Mouse (Mus musculus) lung, postnatal 0 days (tissue): ENCODE data around the gene Ahr. TPM values are rescaled to one million over a fixed set of nuclear protein-coding genes. Genes with fewer than 3 reads are reported as not detected.

ENCODE experiments used
- ATAC-seq: fragments of 200-750 bp; cut with Nextera tagmentation; 2 replicates; pipeline ENCODE4 v1.8.0; 2017; ENCODE audit warnings: moderate library complexity
- DNase-seq: peaks from one replicate; pipeline ENCODE4 v3.0.0-alpha.2; 2016; ENCODE audit warnings: low spot score
- H3K27ac ChIP-seq: fragments of 300-500 bp; sonication (generic); 2 replicates; pipeline ENCODE4 v1.5.1; 2014; ENCODE audit warnings: antibody characterized with exemption, mild to moderate bottlenecking, low read length, mixed read lengths
- H3K27me3 ChIP-seq: fragments of 300-500 bp; sonication (generic); replicated peaks from 2 replicates; pipeline ENCODE4 v1.6.1; 2014; ENCODE audit warnings: low read length, mixed read lengths; ENCODE audit not compliant: insufficient read depth
- H3K36me3 ChIP-seq: fragments of 300-500 bp; sonication (generic); 2 replicates; pipeline ENCODE4 v1.6.1; 2014; ENCODE audit warnings: low read length, mixed read lengths; ENCODE audit not compliant: insufficient read depth
- H3K4me1 ChIP-seq: fragments of 300-500 bp; sonication (generic); 2 replicates; pipeline ENCODE4 v1.6.1; 2014; ENCODE audit warnings: antibody characterized with exemption, low read depth, low read length, mixed read lengths; ENCODE audit not compliant: insufficient read depth
- H3K4me2 ChIP-seq: fragments of 300-500 bp; sonication (generic); replicated peaks from 2 replicates; pipeline ENCODE4 v1.6.1; 2014; ENCODE audit warnings: low read depth, mild to moderate bottlenecking, low read length, moderate library complexity, mixed read lengths
- H3K4me3 ChIP-seq: fragments of 300-500 bp; sonication (generic); 2 replicates; pipeline ENCODE4 v1.5.1; 2014; ENCODE audit warnings: low read depth, low read length
- H3K9ac ChIP-seq: fragments of 300-500 bp; sonication (generic); replicated peaks from 2 replicates; pipeline ENCODE4 v1.6.1; 2014; ENCODE audit warnings: low read depth, mild to moderate bottlenecking
- H3K9me3 ChIP-seq: fragments of 300-500 bp; sonication (generic); 2 replicates; pipeline ENCODE4 v1.6.1; 2016; ENCODE audit warnings: low read length, mixed read lengths
- CTCF ChIP-seq: IDR thresholded peaks from 2 replicates; pipeline ENCODE4 v1.5.1; 2016; ENCODE audit warnings: antibody characterized with exemption, mild to moderate bottlenecking
- EP300 ChIP-seq: IDR thresholded peaks from 2 replicates; pipeline ENCODE4 v1.6.1; 2016; ENCODE audit warnings: antibody characterized with exemption, mild to moderate bottlenecking, control low read depth
- WGBS: fragments of 180-500 bp; shearing (Covaris S2); extraction: QIAGEN DNeasy Blood & Tissue Kit; methylation state at CpG from one replicate; pipeline ENCODE4 v1.1.7; 2014; 5-methylcytosine and 5-hydroxymethylcytosine counted together
- polyA plus RNA-seq: library from polyadenylated mRNA; unstranded; fragments of >200 nt; fragmentation: Nextera tagmentation; extraction: Ambion mirVana; gene quantifications from 2 replicates; pipeline ENCODE4 v1.2.1, GENCODE M21; 2015

Gene Ahr
- 25.1 and 33.2 TPM in 2 replicates for polyA plus RNA-seq

GRCm38 (mm10) chr12:35534754-35535236 is at the start of gene Ahr:
Ahr (minus strand) TSS chr12:35535038.
- no peaks in the 10 kb centered on the region for H3K36me3 ChIP-seq
- H3K27ac ChIP-seq, result peak within 1 kb of the TSS; percentile 90

GRCm38 (mm10) chr12:35578826-35579225 is 44.0 kb upstream of the Ahr start:
- no peaks in the 10 kb centered on the region for H3K4me1 ChIP-seq
- WGBS, result 52% methylated on average over 4 of the region's 4 CpGs
- H3K4me2 ChIP-seq, result no peak overlapping the region
- no peaks in the 10 kb centered on the region for H3K27me3 ChIP-seq
- TF ChIP-seq CTCF (no peak), EP300 (no peak)
- no peaks in the 10 kb centered on the region for H3K36me3 ChIP-seq
- DNase-seq (no peak), ATAC-seq (no peak)
- no peak overlapping the region for H3K27ac ChIP-seq
- H3K9ac ChIP-seq, result no peak overlapping the region
- H3K4me3 ChIP-seq, result no peak overlapping the region
- no peaks in the 10 kb centered on the region for H3K9me3 ChIP-seq

More at GRCm38 (mm10) chr12:35534754-35535236, at the start of gene Ahr:
- peak; percentile 97 for ATAC-seq
- no peaks in the 10 kb centered on the region for H3K9me3 ChIP-seq
- peak within 1 kb of the TSS; percentile 87 for H3K4me2 ChIP-seq
- no peaks in the 10 kb centered on the region; the same call in 1 of the 2 replicates for H3K4me1 ChIP-seq
- WGBS, result under 1% methylated on average over 21 of the region's 52 CpGs
- H3K27me3 ChIP-seq, result no peaks in the 10 kb centered on the region
- DNase-seq, result peak; percentile 92
- TF ChIP-seq EP300 (no peak), CTCF (no peak)
- H3K9ac ChIP-seq, result peak within 1 kb of the TSS; percentile 57
- H3K4me3 ChIP-seq, result peak within 1 kb of the TSS; percentile 69

GRCm38 (mm10) chr12:35576107-35576506 is 41.3 kb upstream of the Ahr start:
- Histone ChIP-seq H3K4me3 (no peak overlapping the region), H3K9ac (no peak overlapping the region), H3K27ac (no peak overlapping the region), H3K4me1 (no peaks in the 10 kb centered on the region), H3K27me3 (no peaks in the 10 kb centered on the region), H3K4me2 (no peak overlapping the region), H3K36me3 (no peaks in the 10 kb centered on the region), H3K9me3 (no peaks in the 10 kb centered on the region)
- 74% methylated on average over 4 of the region's 4 CpGs for WGBS
- no peak for DNase-seq
- TF ChIP-seq EP300, result no peak
- TF ChIP-seq CTCF, result no peak
- no peak for ATAC-seq

GRCm38 (mm10) chr12:35573713-35574112 is 38.9 kb upstream of the Ahr start:
- Histone ChIP-seq H3K4me3 (no peak overlapping the region), H3K4me1 (no peaks in the 10 kb centered on the region), H3K9me3 (no peaks in the 10 kb centered on the region), H3K27ac (no peak overlapping the region), H3K27me3 (no peaks in the 10 kb centered on the region), H3K9ac (no peak overlapping the region), H3K4me2 (no peak overlapping the region), H3K36me3 (no peaks in the 10 kb centered on the region)
- DNase-seq (peak; percentile 20), ATAC-seq (no peak)
- TF ChIP-seq EP300 (no peak), CTCF (no peak)
- WGBS, result 35% methylated on average over 2 of the region's 2 CpGs

- H3K4me3 ChIP-seq, result no peak overlapping the region
- no peaks in the 10 kb centered on the region for H3K36me3 ChIP-seq
- H3K9me3 ChIP-seq, result no peaks in the 10 kb centered on the region
- no peaks in the 10 kb centered on the region for H3K27me3 ChIP-seq
- ATAC-seq (no peak), DNase-seq (no peak)
- H3K4me2 ChIP-seq, result no peak overlapping the region
- TF ChIP-seq EP300 (no peak), CTCF (no peak)
- H3K27ac ChIP-seq, result no peak overlapping the region
- no peaks in the 10 kb centered on the region for H3K4me1 ChIP-seq
- 74% methylated on average over 3 of the region's 3 CpGs for WGBS
- H3K9ac ChIP-seq, result no peak overlapping the region
Measured at GRCm38 (mm10) chr12:35562826-35563225, 28.0 kb upstream of the Ahr start.

- Histone ChIP-seq H3K4me3 (no peak overlapping the region), H3K4me1 (peaks cover 5% of the 10 kb centered on the region; the same call in 1 of the 2 replicates), H3K27me3 (no peaks in the 10 kb centered on the region), H3K9me3 (no peaks in the 10 kb centered on the region), H3K4me2 (no peak overlapping the region), H3K27ac (no peak overlapping the region), H3K36me3 (no peaks in the 10 kb centered on the region), H3K9ac (no peak overlapping the region)
- no peak for ATAC-seq
- no peak for DNase-seq
- TF ChIP-seq CTCF (no peak), EP300 (no peak)
- WGBS, result 82% methylated on average over 2 of the region's 2 CpGs
Measured at GRCm38 (mm10) chr12:35558868-35559267, 24.0 kb upstream of the Ahr start.

- Histone ChIP-seq H3K9me3 (no peaks in the 10 kb centered on the region), H3K4me3 (no peak overlapping the region), H3K4me2 (no peak overlapping the region), H3K27ac (no peak overlapping the region), H3K4me1 (peaks cover 5% of the 10 kb centered on the region; the same call in 1 of the 2 replicates), H3K36me3 (no peaks in the 10 kb centered on the region), H3K27me3 (no peaks in the 10 kb centered on the region), H3K9ac (no peak overlapping the region)
- TF ChIP-seq CTCF (no peak), EP300 (no peak)
- no peak for DNase-seq
- ATAC-seq, result no peak
- WGBS, result 71% methylated on average over 6 of the region's 6 CpGs
Measured at GRCm38 (mm10) chr12:35555925-35556324, 21.1 kb upstream of the Ahr start.
